Mouse (Mus musculus) stomach, postnatal 0 days (tissue): ENCODE measurements around the gene Dcaf17.

ENCODE experiments used
- CTCF ChIP-seq: IDR thresholded peaks from 2 replicates; pipeline ENCODE4 v1.5.1; 2016; ENCODE audit warnings: antibody characterized with exemption, low read depth, mild to moderate bottlenecking, moderate library complexity
- EP300 ChIP-seq: optimal IDR thresholded peaks from 2 replicates; pipeline ENCODE3; 2016; ENCODE audit warnings: antibody characterized with exemption

DNA sequence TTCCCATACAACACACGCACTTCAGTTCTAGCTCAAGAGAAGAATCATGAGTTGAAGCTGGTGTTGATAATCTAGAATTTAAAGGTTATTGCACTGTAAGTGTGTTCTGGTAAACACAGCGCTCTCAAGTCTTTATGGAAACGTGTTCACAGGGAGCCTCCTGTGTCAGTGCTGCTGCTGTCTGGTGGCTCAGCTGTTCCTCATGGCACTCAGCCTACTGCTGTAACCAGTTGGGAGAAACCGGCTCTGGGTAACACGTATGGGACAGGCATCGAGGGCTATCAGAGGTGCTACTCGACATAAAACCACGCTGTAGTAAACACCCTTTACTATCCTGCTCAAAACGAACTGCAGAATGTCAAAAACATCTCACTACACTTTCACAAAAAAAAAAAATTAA is 35.9 kb upstream of the Dcaf17 start:
- no peak for TF ChIP-seq CTCF
- TF ChIP-seq EP300, result no peak
